Mouse (Mus musculus) limb, embryonic 12.5 days (tissue): ENCODE data around the gene Cdpf1. TPM values are rescaled to one million over a fixed set of nuclear protein-coding genes. Genes with fewer than 3 reads are reported as not detected.

ENCODE experiments used
- ATAC-seq: fragments of 200-750 bp; cut with Nextera tagmentation; 2 replicates; pipeline ENCODE4 v1.8.0; 2017; ENCODE audit warnings: low read depth, moderate TSS enrichment; ENCODE audit not compliant: insufficient number of reproducible peaks, insufficient read depth, low FRiP score, low TSS enrichment
- H3K27ac ChIP-seq: fragments of 300-500 bp; sonication (generic); 2 replicates; pipeline ENCODE4 v1.5.1; 2016; ENCODE audit warnings: mild to moderate bottlenecking, moderate library complexity
- H3K27me3 ChIP-seq: fragments of 300-500 bp; sonication (generic); 2 replicates; pipeline ENCODE4 v1.6.1; 2016; ENCODE audit warnings: mild to moderate bottlenecking, moderate library complexity
- H3K36me3 ChIP-seq: fragments of 300-500 bp; sonication (generic); 2 replicates; pipeline ENCODE4 v1.6.1; 2016; ENCODE audit warnings: mild to moderate bottlenecking, moderate library complexity
- H3K4me1 ChIP-seq: fragments of 300-500 bp; sonication (generic); replicated peaks from 2 replicates; pipeline ENCODE4 v1.6.1; 2016
- H3K4me2 ChIP-seq: fragments of 300-500 bp; sonication (generic); 2 replicates; pipeline ENCODE4 v1.6.1; 2016; ENCODE audit warnings: mild to moderate bottlenecking, moderate library complexity
- H3K4me3 ChIP-seq: fragments of 300-500 bp; sonication (generic); replicated peaks from 2 replicates; pipeline ENCODE4 v1.5.1; 2016; ENCODE audit warnings: mild to moderate bottlenecking
- H3K9ac ChIP-seq: fragments of 300-500 bp; sonication (generic); replicated peaks from 2 replicates; pipeline ENCODE4 v1.6.1; 2016; ENCODE audit warnings: mild to moderate bottlenecking, moderate library complexity
- H3K9me3 ChIP-seq: fragments of 300-500 bp; sonication (generic); 2 replicates; pipeline ENCODE4 v1.6.1; 2016; ENCODE audit warnings: mild to moderate bottlenecking, moderate library complexity
- WGBS: fragments of 180-500 bp; shearing (Covaris S2); methylation state at CpG from one replicate; pipeline ENCODE4 v1.1.7; 2016; 5-methylcytosine and 5-hydroxymethylcytosine counted together
- polyA plus RNA-seq: library from polyadenylated mRNA; unstranded; fragments of >200 nt; fragmentation: Nextera tagmentation; extraction: Ambion mirVana; gene quantifications from 2 replicates; pipeline ENCODE4 v1.2.1, GENCODE M21; 2016

Gene Cdpf1
- polyA plus RNA-seq, 1 experiment from 2014 or later = 22.8 TPM

DNA sequence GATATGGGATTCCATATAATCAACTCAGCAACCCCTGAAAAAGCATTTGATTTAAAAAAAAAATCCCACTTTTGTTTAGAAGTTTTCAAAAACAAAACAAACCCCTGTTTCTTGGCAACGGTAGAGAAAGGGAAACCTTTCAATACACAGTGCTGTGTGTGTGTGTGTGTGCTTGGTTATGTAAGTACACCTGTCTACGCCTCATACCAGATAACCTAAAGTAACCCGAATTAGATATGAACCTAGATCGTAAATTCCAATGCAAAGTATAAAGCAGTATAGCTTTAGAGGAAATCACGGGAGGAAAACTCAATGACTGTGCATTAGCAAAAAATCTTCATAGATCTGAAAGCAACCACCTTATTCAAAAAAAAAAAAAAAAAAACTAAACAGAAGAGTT lies 44.8 kb downstream of the Cdpf1 start:
- Histone ChIP-seq H3K4me3 (no peak overlapping the region), H3K27ac (no peak overlapping the region), H3K9me3 (no peaks in the 10 kb centered on the region), H3K4me1 (no peaks in the 10 kb centered on the region), H3K4me2 (no peak overlapping the region), H3K36me3 (no peaks in the 10 kb centered on the region), H3K27me3 (peaks cover 5% of the 10 kb centered on the region; the same call in 1 of the 2 replicates), H3K9ac (no peak overlapping the region)
- ATAC-seq = no peak
- 85% methylated on average over 5 of the region's 5 CpGs for WGBS

DNA sequence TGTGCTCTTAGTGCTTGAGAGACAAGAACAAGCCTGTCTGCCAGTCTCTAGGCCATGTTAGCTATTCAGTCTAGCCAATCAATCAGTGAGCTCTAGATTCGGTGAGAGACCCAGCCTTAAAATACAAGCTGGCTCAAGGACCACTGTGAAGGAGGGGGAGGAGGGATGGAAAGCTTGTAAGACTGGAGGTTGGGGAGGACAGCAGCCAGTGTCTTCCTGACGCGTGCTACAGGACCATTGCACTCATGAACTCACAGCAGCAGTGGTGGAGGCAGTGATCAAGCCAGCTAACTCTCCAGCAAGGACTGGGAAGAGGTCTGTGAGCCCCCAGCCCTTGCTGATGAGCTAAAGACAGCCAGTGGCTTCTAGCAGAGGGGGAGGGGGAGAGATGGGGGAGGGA lies 46.5 kb downstream of the Cdpf1 start:
- Histone ChIP-seq H3K36me3 (no peaks in the 10 kb centered on the region), H3K4me3 (no peak overlapping the region), H3K4me1 (no peaks in the 10 kb centered on the region), H3K4me2 (no peak overlapping the region), H3K9me3 (no peaks in the 10 kb centered on the region), H3K27ac (no peak overlapping the region), H3K27me3 (peaks cover 5% of the 10 kb centered on the region; the same call in 1 of the 2 replicates), H3K9ac (no peak overlapping the region)
- WGBS = 52% methylated on average over 3 of the region's 3 CpGs
- no peak for ATAC-seq

DNA sequence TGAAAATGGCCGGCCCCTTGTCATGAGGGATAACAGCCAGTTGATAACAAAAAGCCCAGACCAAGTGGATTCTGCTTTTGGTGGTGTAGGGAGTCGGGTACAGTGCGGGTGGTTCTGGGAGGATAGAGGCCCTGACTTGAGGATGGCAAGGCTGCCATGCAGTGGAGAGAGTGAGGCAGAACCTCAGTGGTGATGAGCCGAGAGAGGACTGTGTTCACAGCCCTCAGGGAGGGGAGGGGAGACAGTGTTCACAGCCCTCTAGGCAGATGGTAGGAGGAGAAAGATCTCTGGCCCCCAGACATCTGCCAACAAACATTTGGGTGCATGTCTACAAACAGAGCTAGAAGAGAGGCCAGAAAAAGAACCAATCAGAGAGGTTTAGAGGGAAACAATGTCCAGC lies 48.7 kb downstream of the Cdpf1 start:
- H3K4me2 ChIP-seq = no peak overlapping the region
- WGBS = 73% methylated on average over 4 of the region's 4 CpGs
- no peak for ATAC-seq

DNA sequence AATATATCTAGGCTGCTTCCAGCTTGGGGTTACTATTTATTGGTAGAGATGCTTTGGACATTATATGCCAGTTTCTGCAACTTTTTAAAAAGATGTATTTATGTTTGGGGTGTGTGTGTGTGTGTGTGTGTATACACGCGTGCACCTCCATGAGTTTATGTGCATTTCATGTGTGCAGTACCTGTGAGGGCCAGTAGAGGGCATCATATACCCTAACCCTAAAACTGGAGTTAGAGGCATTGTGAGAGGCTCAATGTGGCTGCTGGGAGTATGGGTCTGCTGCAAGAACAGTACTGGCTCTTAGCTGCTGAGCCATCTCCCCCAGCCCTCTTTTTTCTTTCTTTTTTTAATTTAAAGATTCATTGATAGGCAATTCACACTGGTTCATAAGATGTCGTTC lies 53.7 kb downstream of the Cdpf1 start:
- Histone ChIP-seq H3K4me3 (no peak overlapping the region), H3K27me3 (no peaks in the 10 kb centered on the region; the same call in 1 of the 2 replicates), H3K9ac (no peak overlapping the region), H3K4me2 (no peak overlapping the region), H3K36me3 (no peaks in the 10 kb centered on the region), H3K9me3 (peaks cover 10% of the 10 kb centered on the region; the same call in 1 of the 2 replicates), H3K4me1 (no peaks in the 10 kb centered on the region), H3K27ac (no peak overlapping the region)
- WGBS = 90% methylated on average over 3 of the region's 3 CpGs
- no peak for ATAC-seq

More for the DNA sequence above, 48.7 kb downstream of the Cdpf1 start:
- Histone ChIP-seq H3K9me3 (peaks cover 4% of the 10 kb centered on the region; the same call in 1 of the 2 replicates), H3K4me1 (no peaks in the 10 kb centered on the region), H3K27ac (no peak overlapping the region), H3K9ac (no peak overlapping the region), H3K36me3 (no peaks in the 10 kb centered on the region), H3K27me3 (no peaks in the 10 kb centered on the region; the same call in 1 of the 2 replicates), H3K4me3 (no peak overlapping the region)

Other genes with a start within 250 kb of the Cdpf1 start
- 31.2 and 34.8 TPM in 2 replicates for gene Wnt7b, start 229.2 kb downstream of the Cdpf1 start, polyA plus RNA-seq
- gene Ppara, start 76.7 kb downstream of the Cdpf1 start, polyA plus RNA-seq = 1.9 and 2.4 TPM in 2 replicates
- gene Pkdrej, start 10.0 kb upstream of the Cdpf1 start, polyA plus RNA-seq = 0.12 and 0.13 TPM in 2 replicates
- gene Ttc38, start 20.6 kb upstream of the Cdpf1 start, polyA plus RNA-seq = 4.9 and 5.3 TPM in 2 replicates
- 35.9 and 36.1 TPM in 2 replicates for gene Gtse1, start 48.0 kb upstream of the Cdpf1 start, polyA plus RNA-seq
- gene Trmu, start 67.6 kb upstream of the Cdpf1 start, polyA plus RNA-seq = 46.7 and 51.7 TPM in 2 replicates
- 1.9 TPM in 2 replicates for gene Celsr1, start 222.1 kb upstream of the Cdpf1 start, polyA plus RNA-seq
- 19.2 and 20.0 TPM in 2 replicates for gene Gramd4, start 246.0 kb upstream of the Cdpf1 start, polyA plus RNA-seq